Mouse (Mus musculus) brain, adult 2 months (tissue): ENCODE data around the gene Cd69.

Source experiments
- DNase-seq: peaks from one replicate; pipeline ENCODE4 v3.0.0; 2011; ENCODE audit warnings: low read depth, low spot score

Gene Cd69

GRCm38 (mm10) chr6:129275220-129275619 is at the start of gene Cd69:
Gene Cd69, minus strand, starts transcription at chr6:129275436.
- DNase-seq, result no peak

- DNase-seq, result no peak
These were observed 44.1 kb upstream of the Cd69 start for GRCm38 (mm10) chr6:129319331-129319730.

- DNase-seq, result no peak
These were observed 43.2 kb upstream of the Cd69 start for GRCm38 (mm10) chr6:129318395-129318794.

- DNase-seq, result no peak
These were observed 41.2 kb upstream of the Cd69 start for GRCm38 (mm10) chr6:129316463-129316862.

GRCm38 (mm10) chr6:129315698-129316097 is 40.5 kb upstream of the Cd69 start:
- DNase-seq, result no peak

GRCm38 (mm10) chr6:129314655-129315168 is 39.5 kb upstream of the Cd69 start:
- DNase-seq, result no peak

GRCm38 (mm10) chr6:129312499-129312898 is 37.3 kb upstream of the Cd69 start:
- DNase-seq, result no peak

GRCm38 (mm10) chr6:129304180-129304579 is 28.9 kb upstream of the Cd69 start:
- no peak for DNase-seq

- DNase-seq, result no peak
These were observed 13.5 kb upstream of the Cd69 start for GRCm38 (mm10) chr6:129288708-129289107.

- DNase-seq, result no peak
These were observed 9.3 kb upstream of the Cd69 start for GRCm38 (mm10) chr6:129284384-129285104.

- no peak for DNase-seq
These were observed 8.0 kb upstream of the Cd69 start for GRCm38 (mm10) chr6:129283271-129283670.

GRCm38 (mm10) chr6:129276483-129276882 is 1.2 kb upstream of the Cd69 start:
- DNase-seq, result no peak

GRCm38 (mm10) chr6:129275624-129276203 is 478 bp upstream of the Cd69 start:
- DNase-seq, result no peak

- no peak for DNase-seq
These were observed 760 bp downstream of the Cd69 start for GRCm38 (mm10) chr6:129274476-129274875.

- no peak for DNase-seq
These were observed 1.6 kb downstream of the Cd69 start for GRCm38 (mm10) chr6:129273662-129274061.

GRCm38 (mm10) chr6:129266438-129267022 is 8.7 kb downstream of the Cd69 start:
- DNase-seq, result no peak

- DNase-seq, result no peak
These were observed 9.4 kb downstream of the Cd69 start for GRCm38 (mm10) chr6:129265821-129266220.

GRCm38 (mm10) chr6:129260940-129261339 is 14.3 kb downstream of the Cd69 start:
- DNase-seq, result no peak

- no peak for DNase-seq
These were observed 15.2 kb downstream of the Cd69 start for GRCm38 (mm10) chr6:129260034-129260433.

GRCm38 (mm10) chr6:129256018-129256417 is 19.2 kb downstream of the Cd69 start:
- peak; percentile 28 for DNase-seq

GRCm38 (mm10) chr6:129254949-129255602 is 20.2 kb downstream of the Cd69 start:
- peak; percentile 48 for DNase-seq

GRCm38 (mm10) chr6:129254314-129254713 is 20.9 kb downstream of the Cd69 start:
- no peak for DNase-seq
